Mouse (Mus musculus) lung, embryonic 15.5 days (tissue): ENCODE measurements around the gene Ankmy1. TPM values are rescaled to one million over a fixed set of nuclear protein-coding genes. Genes with fewer than 3 reads are reported as not detected.

ENCODE experiments used
- ATAC-seq: fragments of 200-750 bp; cut with Nextera tagmentation; 2 replicates; pipeline ENCODE4 v1.8.0; 2017; ENCODE audit warnings: moderate number of reproducible peaks, borderline replicate concordance; ENCODE audit not compliant: low FRiP score, low TSS enrichment; ENCODE audit errors: extremely low read depth
- H3K27ac ChIP-seq: fragments of 300-500 bp; sonication (generic); 2 replicates; pipeline ENCODE4 v1.5.1; 2015; ENCODE audit warnings: moderate library complexity, mild to moderate bottlenecking, inconsistent platforms
- H3K27me3 ChIP-seq: fragments of 300-500 bp; sonication (generic); 2 replicates; pipeline ENCODE4 v1.6.1; 2015; ENCODE audit warnings: inconsistent platforms
- H3K36me3 ChIP-seq: fragments of 300-500 bp; sonication (generic); 2 replicates; pipeline ENCODE4 v1.6.1; 2015; ENCODE audit warnings: inconsistent platforms
- H3K4me1 ChIP-seq: fragments of 300-500 bp; sonication (generic); 2 replicates; pipeline ENCODE4 v1.6.1; 2015; ENCODE audit warnings: inconsistent platforms
- H3K4me2 ChIP-seq: fragments of 300-500 bp; sonication (generic); 2 replicates; pipeline ENCODE4 v1.6.1; 2015; ENCODE audit warnings: inconsistent platforms, mild to moderate bottlenecking, moderate library complexity
- H3K4me3 ChIP-seq: fragments of 300-500 bp; sonication (generic); 2 replicates; pipeline ENCODE4 v1.5.1; 2015; ENCODE audit warnings: mild to moderate bottlenecking, inconsistent platforms
- H3K9ac ChIP-seq: fragments of 300-500 bp; sonication (generic); 2 replicates; pipeline ENCODE4 v1.6.1; 2015; ENCODE audit warnings: inconsistent platforms
- H3K9me3 ChIP-seq: fragments of 300-500 bp; sonication (generic); 2 replicates; pipeline ENCODE4 v1.6.1; 2016; ENCODE audit warnings: inconsistent platforms
- WGBS: fragments of 180-500 bp; shearing (Covaris S2); methylation state at CpG from one replicate; pipeline ENCODE4 v1.1.7; 2015; 5-methylcytosine and 5-hydroxymethylcytosine counted together
- microRNA counts: library from miRNA; unstranded; fragments of <30 nt; microRNA quantifications from one replicate; lab custom pipeline; 2016
- microRNA-seq: library from miRNA; unstranded; fragments of <30 nt; microRNA quantifications from one replicate; pipeline ENCODE4, GENCODE M21; 2016
- polyA plus RNA-seq: library from polyadenylated mRNA; unstranded; fragments of >200 nt; fragmentation: Nextera tagmentation; extraction: Ambion mirVana; gene quantifications from 2 replicates; pipeline ENCODE4 v1.2.1, GENCODE M21; 2015

Gene Ankmy1
- polyA plus RNA-seq, 1 experiment from 2014 or later: 0.27 TPM

DNA sequence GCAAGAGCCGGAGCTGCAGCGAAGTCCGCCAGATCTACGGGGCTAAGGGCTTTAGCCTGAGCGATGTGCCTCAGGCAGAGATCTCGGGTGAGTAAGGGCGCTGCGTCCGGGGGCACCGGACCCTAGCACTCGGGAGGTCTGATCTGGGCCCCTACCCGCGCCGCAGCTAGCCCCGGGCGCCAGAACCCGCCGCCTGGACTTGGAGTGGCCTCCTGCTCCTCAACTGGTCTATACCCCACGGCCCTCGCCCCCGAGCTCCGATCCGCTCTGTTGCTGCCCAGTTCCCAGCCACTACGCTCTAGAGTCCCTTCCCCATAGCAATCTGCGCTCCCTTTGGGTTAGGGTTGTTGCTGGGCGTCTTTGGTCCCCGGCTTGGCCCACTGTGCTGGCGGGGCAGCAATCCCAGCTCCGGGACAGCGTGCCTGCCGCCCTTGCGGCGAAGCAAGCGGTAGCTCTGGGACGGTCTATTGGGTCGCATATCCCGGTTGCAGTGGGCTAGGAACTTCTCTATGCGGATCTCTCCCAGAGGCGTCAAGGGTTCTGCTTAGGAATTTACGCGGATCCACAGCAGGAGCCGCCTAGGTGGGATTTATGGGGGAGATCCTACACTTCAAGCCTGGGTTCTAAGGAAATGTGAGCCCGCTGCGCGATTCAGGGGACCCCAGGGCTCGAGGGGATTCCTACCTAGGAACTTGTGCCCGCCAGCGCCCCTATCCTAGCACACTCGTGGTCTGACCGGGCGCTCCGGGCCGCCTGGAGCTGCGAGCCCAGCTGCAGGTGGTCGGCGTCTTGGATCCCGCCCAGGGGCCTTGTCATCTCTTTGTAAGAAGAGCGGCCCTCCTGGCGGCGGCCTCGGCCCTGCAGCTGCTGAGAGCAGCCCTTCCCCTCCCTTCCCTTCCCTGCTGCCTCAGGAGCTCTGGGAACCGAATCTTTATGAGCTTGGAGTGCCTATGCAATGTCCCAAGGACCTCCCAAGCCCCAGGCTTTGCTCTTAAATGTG, 70.4 kb downstream of the Ankmy1 start:
- ATAC-seq: peak; percentile 8; the same call in 1 of the 2 replicates
- Histone ChIP-seq H3K9me3 (no peaks in the 10 kb centered on the region), H3K9ac (peak overlapping the region; percentile 80), H3K36me3 (no peaks in the 10 kb centered on the region), H3K4me2 (peak overlapping the region; percentile 92), H3K27ac (peak overlapping the region; percentile 89), H3K27me3 (peaks cover 29% of the 10 kb centered on the region), H3K4me3 (peak overlapping the region; percentile 68), H3K4me1 (peaks cover 25% of the 10 kb centered on the region)
- WGBS: under 1% methylated on average over 59 of the region's 62 CpGs

GRCm38 (mm10) chr1:92831188-92832001, 71.3 kb downstream of the Ankmy1 start, which contains the start of gene Gpc1:
Gene Gpc1, plus strand, starts transcription at chr1:92831645.
- WGBS: 0% methylated on average over 44 of the region's 99 CpGs
- peak within 1 kb of the TSS; percentile 80 for H3K9ac ChIP-seq
- peaks cover 25% of the 10 kb centered on the region for H3K4me1 ChIP-seq
- peak within 1 kb of the TSS; percentile 92 for H3K4me2 ChIP-seq
- peaks cover 29% of the 10 kb centered on the region for H3K27me3 ChIP-seq
- H3K27ac ChIP-seq: peak within 1 kb of the TSS; percentile 89
- ATAC-seq: peak; percentile 84
- peak within 1 kb of the TSS; percentile 68 for H3K4me3 ChIP-seq
- H3K9me3 ChIP-seq: no peaks in the 10 kb centered on the region
- no peaks in the 10 kb centered on the region for H3K36me3 ChIP-seq

DNA sequence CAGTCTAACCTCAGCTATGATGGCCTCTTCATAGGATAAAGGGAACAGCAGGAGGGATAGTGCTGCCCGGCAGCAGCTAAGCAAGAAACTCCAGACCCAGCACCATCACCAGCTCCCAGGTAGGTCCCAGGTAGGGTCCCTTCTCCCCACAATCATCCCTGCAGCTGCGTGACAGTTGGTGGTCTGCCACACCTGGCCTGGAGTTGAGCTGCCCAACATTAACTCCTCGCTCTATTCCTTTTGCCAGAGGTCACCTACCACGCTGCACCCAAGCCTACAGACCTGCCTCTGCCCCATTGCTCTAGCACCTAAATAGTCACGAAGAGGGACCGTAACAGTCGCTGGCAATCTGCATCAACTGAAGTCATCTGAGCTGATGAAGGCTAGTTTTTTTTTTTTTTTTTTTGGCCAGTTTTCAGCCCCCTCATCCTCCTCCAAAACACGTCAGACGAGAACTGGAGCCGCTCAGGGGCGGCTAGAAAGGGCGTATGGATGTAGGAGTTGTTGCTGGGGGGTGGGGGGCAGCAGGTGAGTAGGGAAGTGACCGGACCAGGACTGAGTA, 72.0 kb downstream of the Ankmy1 start:
- no peak overlapping the region; the same call in 1 of the 2 replicates for H3K9ac ChIP-seq

DNA sequence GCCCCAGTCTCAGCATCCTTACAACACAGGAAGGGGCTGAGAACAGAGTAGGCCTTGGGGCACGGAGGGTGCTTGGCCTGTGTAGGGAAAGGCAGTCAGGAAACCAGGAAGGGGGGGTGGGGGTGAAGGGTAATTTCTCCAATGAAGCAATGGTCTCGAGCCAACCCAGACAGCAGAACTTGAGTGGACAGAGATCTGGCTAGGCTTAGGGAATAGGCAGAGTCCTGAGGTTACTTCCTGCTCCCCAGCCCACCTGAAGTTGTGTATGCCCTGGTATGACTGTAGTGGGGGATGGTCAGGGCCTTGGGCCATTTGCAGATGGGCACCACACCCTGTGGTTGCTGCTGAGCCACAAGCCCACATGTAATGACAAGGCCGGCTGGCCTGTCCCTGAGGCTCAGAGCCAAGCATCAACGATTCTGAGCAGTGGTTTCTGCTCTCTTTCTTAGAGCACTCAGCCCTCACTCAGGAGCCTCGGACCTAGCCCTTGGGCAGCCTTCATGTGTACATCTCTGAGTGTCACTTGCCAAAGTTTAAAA, 86.9 kb downstream of the Ankmy1 start:
- H3K9me3 ChIP-seq: no peaks in the 10 kb centered on the region
- H3K9ac ChIP-seq: no peak overlapping the region
- WGBS: 69% methylated on average over 5 of the region's 5 CpGs
- H3K4me1 ChIP-seq: no peaks in the 10 kb centered on the region
- H3K27ac ChIP-seq: no peak overlapping the region
- no peak overlapping the region for H3K4me2 ChIP-seq
- no peak for ATAC-seq
- H3K36me3 ChIP-seq: no peaks in the 10 kb centered on the region
- H3K27me3 ChIP-seq: no peaks in the 10 kb centered on the region
- no peak overlapping the region for H3K4me3 ChIP-seq

More for the DNA sequence above, 72.0 kb downstream of the Ankmy1 start:
- H3K27me3 ChIP-seq: peaks cover 29% of the 10 kb centered on the region
- H3K4me3 ChIP-seq: peak overlapping the region; percentile 68
- WGBS: 7% methylated on average over 13 of the region's 13 CpGs
- H3K4me1 ChIP-seq: peaks cover 25% of the 10 kb centered on the region
- no peak overlapping the region for H3K27ac ChIP-seq
- H3K36me3 ChIP-seq: no peaks in the 10 kb centered on the region
- H3K4me2 ChIP-seq: peak overlapping the region; percentile 92
- no peak for ATAC-seq
- no peaks in the 10 kb centered on the region for H3K9me3 ChIP-seq

GRCm38 (mm10) chr1:92815100-92815499, 87.6 kb downstream of the Ankmy1 start:
- no peak for ATAC-seq
- 65% methylated on average over 9 of the region's 9 CpGs for WGBS
- no peak overlapping the region for H3K9ac ChIP-seq
- no peaks in the 10 kb centered on the region for H3K4me1 ChIP-seq
- H3K36me3 ChIP-seq: no peaks in the 10 kb centered on the region
- no peak overlapping the region for H3K4me3 ChIP-seq
- H3K9me3 ChIP-seq: no peaks in the 10 kb centered on the region
- H3K4me2 ChIP-seq: no peak overlapping the region
- H3K27me3 ChIP-seq: no peaks in the 10 kb centered on the region
- H3K27ac ChIP-seq: no peak overlapping the region

DNA sequence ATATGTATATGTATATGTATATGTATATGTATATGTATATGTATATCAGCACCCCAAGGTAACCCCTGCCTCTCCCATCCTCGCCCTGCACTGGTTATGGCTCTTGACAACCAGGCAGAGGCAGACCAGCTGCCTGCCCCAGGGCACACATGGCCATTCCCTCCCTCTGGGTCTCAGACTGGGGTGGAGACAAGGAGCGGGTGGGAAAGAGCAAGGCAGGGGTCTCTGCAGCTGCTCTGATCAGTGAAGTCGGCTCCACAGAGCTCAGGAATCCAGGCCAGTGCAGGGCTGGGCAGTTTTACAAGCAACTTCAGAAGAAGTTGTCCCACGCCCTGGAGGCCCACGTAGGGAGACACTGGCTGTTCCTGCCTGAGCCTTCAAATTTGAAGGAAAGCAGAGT, 88.4 kb downstream of the Ankmy1 start:
- no peaks in the 10 kb centered on the region for H3K27me3 ChIP-seq
- no peak overlapping the region for H3K9ac ChIP-seq
- H3K4me2 ChIP-seq: no peak overlapping the region
- no peak for ATAC-seq
- no peak overlapping the region for H3K4me3 ChIP-seq
- no peaks in the 10 kb centered on the region for H3K4me1 ChIP-seq
- H3K36me3 ChIP-seq: no peaks in the 10 kb centered on the region
- WGBS: 56% methylated on average over 5 of the region's 5 CpGs
- H3K9me3 ChIP-seq: no peaks in the 10 kb centered on the region
- no peak overlapping the region for H3K27ac ChIP-seq

MicroRNA genes within 50 kb of the gene (microRNA counts, 519-probe panel; counts per million panel counts)
- microRNA mmu-miR-149 (lab: Ali Mortazavi, UCI): 2,320 counts per million, percentile 35 among the panel's probes with 10 or more counts

Small RNA genes lying within 50 kb of the gene (microRNA-seq; reads per million reads assigned to microRNA genes)
- gene Mir149: 2,726 reads per million, percentile 85 among the genes with 10 or more reads in this experiment

Other genes with a start within 250 kb of the Ankmy1 start
- gene Gpc1, start 71.3 kb downstream of the Ankmy1 start, polyA plus RNA-seq: 34.2 and 35.1 TPM in 2 replicates
- 9.9 and 11.5 TPM in 2 replicates for gene Dusp28, start 4.1 kb upstream of the Ankmy1 start, polyA plus RNA-seq
- gene Rnpepl1, start 7.9 kb upstream of the Ankmy1 start, polyA plus RNA-seq: 41.9 and 43.0 TPM in 2 replicates
- gene Capn10, start 31.5 kb upstream of the Ankmy1 start, polyA plus RNA-seq: 27.7 and 30.4 TPM in 2 replicates
- gene Gpr35, start 48.0 kb upstream of the Ankmy1 start, polyA plus RNA-seq: 0.36 and 0.62 TPM in 2 replicates
- gene Aqp12, start 103.4 kb upstream of the Ankmy1 start, polyA plus RNA-seq: not detected in 2 replicates
- 6.5 and 10.8 TPM in 2 replicates for gene Kif1a, start 199.0 kb upstream of the Ankmy1 start, polyA plus RNA-seq
- not detected in 2 replicates for gene Agxt, start 232.3 kb upstream of the Ankmy1 start, polyA plus RNA-seq